Mouse (Mus musculus): ENCODE data around the gene Smagp.

- TF ChIP-seq CTCF (IDR thresholded peaks at IDR 0.05; ENCODE audit: low read depth) (no peak), EP300 (optimal IDR thresholded peaks at IDR 0.05) (no peak)
These were observed 5.1 kb downstream of the Smagp start for GRCm38 (mm10) chr15:100631454-100632170.

Data from stomach, postnatal 0 days (tissue).